Mouse (Mus musculus) liver, adult 2 months (tissue): ENCODE data around the gene Rcn3.

Experiments used
- CTCF ChIP-seq: fragments of 200-500 bp; IDR thresholded peaks from 2 replicates; pipeline ENCODE4 v1.5.1; 2011; ENCODE audit warnings: low read depth, low read length, control low read depth
- POLR2A ChIP-seq: fragments of 200-500 bp; IDR thresholded peaks from 2 replicates; pipeline ENCODE4 v1.6.1; 2011; ENCODE audit warnings: low read length, control low read depth; ENCODE audit not compliant: insufficient read depth; ENCODE audit errors: extremely low read depth

- no peak for TF ChIP-seq POLR2A
- TF ChIP-seq CTCF, result peak; percentile 81
Observed at GRCm38 (mm10) chr7:45078513-45078912, 13.5 kb downstream of the Rcn3 start.
